Mouse (Mus musculus): Measurements from ENCODE around the gene Prpsap1. TPM values are rescaled to one million over a fixed set of nuclear protein-coding genes. Genes with fewer than 3 reads are reported as not detected.

Gene Prpsap1
- polyA plus RNA-seq, 1 experiment from 2014 or later, result 187 TPM

DNA sequence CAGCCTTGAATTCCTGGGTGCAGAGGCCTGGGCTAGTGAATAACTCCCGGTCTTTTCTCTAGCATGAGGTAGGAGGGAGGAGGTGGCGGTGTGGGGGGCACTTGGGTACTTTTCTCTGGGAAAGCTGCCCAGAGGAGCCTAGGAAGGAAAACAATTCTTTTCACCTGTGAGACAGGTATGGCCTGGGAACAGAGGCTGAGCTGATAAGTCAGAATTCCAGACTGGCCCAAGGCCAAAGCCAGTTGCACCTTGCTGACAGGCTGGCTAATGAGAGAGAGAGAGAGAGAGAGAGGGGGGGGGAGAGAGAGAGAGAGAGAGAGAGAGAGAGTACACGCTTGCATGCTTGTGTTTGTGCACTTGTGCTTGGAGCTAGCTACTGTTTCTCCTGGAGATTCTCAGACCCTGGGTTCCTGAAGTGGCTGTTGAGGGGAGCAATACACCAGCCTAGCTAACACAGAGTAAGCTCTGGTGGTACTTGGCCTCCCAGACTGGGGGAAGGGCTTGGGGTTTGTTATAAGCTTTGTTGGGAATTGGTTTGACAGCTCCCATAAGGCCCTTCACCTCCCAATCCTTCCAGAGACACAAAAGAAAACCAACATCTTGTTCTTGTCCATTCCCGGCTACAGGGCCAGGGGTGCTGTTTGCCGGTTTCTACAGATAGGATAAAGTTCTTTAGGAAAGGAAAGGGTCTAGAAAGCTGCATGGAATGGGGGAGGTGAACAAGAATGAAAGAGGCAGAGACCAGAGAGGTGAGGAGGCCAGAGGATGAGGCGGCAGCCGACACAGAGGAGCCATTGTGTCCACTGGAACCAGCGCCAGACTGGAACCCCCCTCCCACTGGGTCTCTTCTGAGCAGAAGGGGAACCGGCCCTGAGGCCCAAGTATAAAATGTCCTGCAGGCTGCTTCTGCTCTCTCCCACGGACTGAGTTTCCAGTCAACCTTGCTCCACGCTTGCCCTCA is 36.5 kb upstream of the Prpsap1 start, which contains the start of gene Sphk1:
Sphk1 (plus strand) TSS at position 739 of the 961 bp plus-strand sequence.
- Histone ChIP-seq H3K36me3 (no peaks in the 10 kb centered on the region), H3K9ac (replicated peaks) (peak within 1 kb of the TSS; percentile 44; the same call in 1 of the 2 replicates), H3K4me2 (replicated peaks) (peak within 1 kb of the TSS; percentile 79), H3K9me3 (no peaks in the 10 kb centered on the region), H3K4me1 (replicated peaks) (peaks cover 48% of the 10 kb centered on the region), H3K27me3 (peaks cover 62% of the 10 kb centered on the region), H3K4me3 (replicated peaks) (peak within 1 kb of the TSS; percentile 42), H3K27ac (0 out of 2 replicates have a peak within 1 kb of the TSS, but pooled peaks have one; percentile 30)
- 20% methylated on average over 11 of the region's 11 CpGs for WGBS
- peak; percentile 34; the same call in 1 of the 2 replicates for ATAC-seq

DNA sequence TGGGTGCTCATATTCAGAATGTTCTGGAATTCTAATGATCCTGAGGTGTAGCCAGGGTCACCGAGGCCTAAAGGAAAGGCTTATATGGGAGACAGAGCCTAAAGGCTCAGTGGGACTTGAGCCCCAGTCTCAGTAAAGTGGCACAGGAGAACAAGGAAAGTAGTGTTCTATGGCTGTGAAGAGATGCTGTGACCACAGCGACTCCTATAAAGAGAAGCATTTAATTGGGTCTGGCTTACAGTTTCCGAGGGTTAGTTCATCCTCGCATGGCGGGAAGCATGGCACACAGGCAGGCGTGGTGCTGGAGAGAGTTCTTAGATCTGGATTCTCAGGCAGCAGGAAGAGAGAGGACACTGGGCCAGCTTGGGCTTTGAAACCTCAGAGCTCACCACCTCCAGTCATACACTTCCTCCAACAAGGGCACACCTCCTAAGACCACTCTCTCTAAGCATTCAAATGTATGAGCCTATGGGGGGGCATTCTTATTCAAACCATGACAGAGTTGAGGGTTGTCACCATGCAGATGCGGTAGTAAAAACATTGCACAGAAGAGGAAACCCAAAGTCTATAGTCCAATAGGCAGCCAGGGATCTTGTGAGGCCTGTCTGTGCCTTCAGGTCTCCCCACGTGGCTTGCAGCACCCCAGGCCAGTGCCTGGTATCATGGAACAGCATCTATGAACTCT is 34.8 kb upstream of the Prpsap1 start:
- Histone ChIP-seq H3K4me1 (replicated peaks) (peaks cover 41% of the 10 kb centered on the region), H3K4me3 (replicated peaks) (no peak overlapping the region), H3K27me3 (peaks cover 45% of the 10 kb centered on the region), H3K4me2 (replicated peaks) (no peak overlapping the region), H3K9me3 (no peaks in the 10 kb centered on the region), H3K9ac (replicated peaks) (no peak overlapping the region), H3K36me3 (no peaks in the 10 kb centered on the region), H3K27ac (no peak overlapping the region)
- 78% methylated on average over 8 of the region's 8 CpGs for WGBS
- no peak for ATAC-seq

DNA sequence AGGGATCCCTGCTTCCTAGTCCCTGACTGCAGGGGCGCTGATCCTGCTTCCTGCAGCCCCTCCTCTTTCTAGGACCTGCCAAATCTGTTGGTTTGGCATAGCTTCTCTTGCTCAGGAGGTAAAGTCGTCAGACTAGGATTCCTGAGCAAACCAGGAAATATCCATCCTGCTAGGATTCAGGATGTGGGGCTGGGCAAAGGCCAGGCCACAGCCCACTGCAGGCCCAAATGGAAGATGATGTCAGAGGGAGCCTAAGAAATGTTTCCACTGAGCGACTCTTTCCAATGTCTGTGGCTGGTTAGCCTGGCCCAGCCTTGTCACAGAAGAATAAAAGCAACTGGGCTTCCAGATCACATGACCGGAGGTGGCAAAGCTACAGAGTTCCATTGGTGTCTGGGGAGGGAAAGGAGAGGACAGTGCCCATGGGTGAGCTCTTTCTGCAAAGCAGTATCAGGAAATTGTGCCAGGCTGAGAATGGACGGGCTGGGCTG is 29.7 kb upstream of the Prpsap1 start:
- H3K4me1 ChIP-seq (replicated peaks), result peaks cover 11% of the 10 kb centered on the region; the same call in 1 of the 2 replicates
- no peak overlapping the region for H3K27ac ChIP-seq
- no peaks in the 10 kb centered on the region for H3K27me3 ChIP-seq
- H3K9ac ChIP-seq (replicated peaks), result no peak overlapping the region
- H3K9me3 ChIP-seq, result no peaks in the 10 kb centered on the region
- ATAC-seq, result no peak
- no peak overlapping the region for H3K4me2 ChIP-seq (replicated peaks)
- no peak overlapping the region for H3K4me3 ChIP-seq (replicated peaks)
- 43% methylated on average over 5 of the region's 5 CpGs for WGBS
- no peaks in the 10 kb centered on the region for H3K36me3 ChIP-seq

DNA sequence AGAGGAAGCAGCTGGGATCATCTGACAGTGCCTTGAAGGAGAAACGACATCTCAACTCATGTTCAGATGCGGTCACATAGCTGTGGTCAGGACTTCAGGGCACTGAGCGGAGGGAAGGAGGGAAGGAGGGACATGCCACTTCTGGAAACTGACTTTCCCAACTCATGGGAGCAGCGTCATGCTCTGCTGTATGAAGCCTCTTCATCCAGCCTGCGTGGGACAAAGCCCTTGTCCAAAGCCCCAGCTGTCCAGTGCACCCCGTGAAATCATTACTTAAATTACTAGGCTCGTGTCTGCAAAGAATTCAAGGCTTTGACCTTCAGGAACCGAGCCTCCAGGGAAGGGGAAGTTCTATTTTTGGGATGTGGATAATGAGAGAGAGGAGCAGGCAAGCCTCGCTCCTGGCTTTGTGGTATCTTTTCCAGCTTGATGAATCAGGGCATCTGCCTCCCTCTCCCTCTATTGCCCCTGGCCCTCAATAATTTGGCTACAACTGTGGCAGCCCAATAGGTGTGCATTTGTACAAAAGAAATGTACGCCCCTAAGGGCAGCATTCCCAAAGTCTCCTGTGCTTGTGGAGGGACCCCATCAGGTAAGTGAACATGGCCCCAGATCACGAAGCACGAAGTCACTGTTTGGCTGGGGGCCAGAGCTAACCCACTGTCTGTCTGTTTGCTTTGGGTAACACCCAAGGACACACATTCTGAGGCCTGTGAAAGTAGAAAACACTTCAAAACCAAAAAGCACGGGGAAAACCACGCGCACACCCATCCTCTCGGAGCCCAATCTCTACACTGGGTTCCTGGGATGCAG is 29.1 kb upstream of the Prpsap1 start:
- no peak for ATAC-seq
- H3K27ac ChIP-seq, result 0 out of 2 replicates have a peak overlapping the region, but pooled peaks have one; percentile 16
- 60% methylated on average over 16 of the region's 16 CpGs for WGBS
- no peaks in the 10 kb centered on the region for H3K9me3 ChIP-seq
- H3K27me3 ChIP-seq, result no peaks in the 10 kb centered on the region
- no peak overlapping the region for H3K9ac ChIP-seq (replicated peaks)
- no peak overlapping the region for H3K4me2 ChIP-seq (replicated peaks)
- H3K4me1 ChIP-seq (replicated peaks), result peaks cover 11% of the 10 kb centered on the region; the same call in 1 of the 2 replicates
- H3K4me3 ChIP-seq (replicated peaks), result no peak overlapping the region
- no peaks in the 10 kb centered on the region for H3K36me3 ChIP-seq

DNA sequence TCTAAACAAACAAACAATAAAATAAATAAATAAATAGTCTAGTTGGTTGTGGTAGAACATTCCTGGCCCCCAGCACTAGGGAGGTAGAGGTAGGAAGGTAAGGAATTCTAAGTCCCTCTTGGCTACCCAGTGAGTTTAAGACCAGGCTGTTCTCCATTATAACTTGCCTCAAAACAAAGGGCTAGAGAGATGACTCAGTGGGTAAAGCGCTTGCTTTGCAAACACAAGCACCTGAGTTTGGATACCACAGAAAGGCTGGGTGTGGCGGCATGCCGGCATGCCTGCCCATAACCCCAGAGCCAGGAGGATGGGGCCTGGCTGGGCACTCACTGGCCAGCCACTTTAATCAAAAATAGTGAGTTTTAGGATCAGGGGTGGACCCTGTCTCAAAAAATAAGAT is 28.0 kb upstream of the Prpsap1 start:
- Histone ChIP-seq H3K4me3 (replicated peaks) (no peak overlapping the region), H3K27me3 (no peaks in the 10 kb centered on the region), H3K27ac (no peak overlapping the region), H3K9me3 (no peaks in the 10 kb centered on the region), H3K36me3 (no peaks in the 10 kb centered on the region), H3K4me2 (replicated peaks) (no peak overlapping the region), H3K9ac (replicated peaks) (no peak overlapping the region), H3K4me1 (replicated peaks) (peaks cover 11% of the 10 kb centered on the region; the same call in 1 of the 2 replicates)
- no peak for ATAC-seq
- WGBS, result 82% methylated on average over 3 of the region's 3 CpGs

DNA sequence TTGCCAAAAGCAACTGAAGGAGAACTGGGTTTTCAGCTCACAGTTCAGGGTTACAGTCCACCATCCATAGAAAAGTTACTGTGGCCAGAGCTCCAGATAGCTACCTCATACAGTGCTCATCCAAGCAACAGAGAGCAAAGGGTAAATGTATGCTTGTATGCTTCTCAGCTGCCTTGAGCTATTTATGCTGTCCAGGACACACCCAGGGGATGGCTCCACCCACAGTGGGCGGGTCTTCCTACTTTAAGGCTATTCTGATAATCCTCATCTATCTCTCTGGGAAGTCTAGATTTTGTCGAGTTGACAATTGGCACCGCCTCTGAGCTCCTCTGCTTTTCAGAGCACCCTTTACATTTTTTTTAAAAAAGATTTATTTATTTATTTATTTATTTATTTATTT is 27.1 kb upstream of the Prpsap1 start:
- Histone ChIP-seq H3K27ac (no peak overlapping the region), H3K4me2 (replicated peaks) (no peak overlapping the region), H3K9ac (replicated peaks) (no peak overlapping the region), H3K9me3 (no peaks in the 10 kb centered on the region), H3K36me3 (no peaks in the 10 kb centered on the region), H3K4me1 (replicated peaks) (peaks cover 11% of the 10 kb centered on the region; the same call in 1 of the 2 replicates), H3K27me3 (no peaks in the 10 kb centered on the region), H3K4me3 (replicated peaks) (no peak overlapping the region)
- 64% methylated on average over 3 of the region's 3 CpGs for WGBS
- ATAC-seq, result no peak

DNA sequence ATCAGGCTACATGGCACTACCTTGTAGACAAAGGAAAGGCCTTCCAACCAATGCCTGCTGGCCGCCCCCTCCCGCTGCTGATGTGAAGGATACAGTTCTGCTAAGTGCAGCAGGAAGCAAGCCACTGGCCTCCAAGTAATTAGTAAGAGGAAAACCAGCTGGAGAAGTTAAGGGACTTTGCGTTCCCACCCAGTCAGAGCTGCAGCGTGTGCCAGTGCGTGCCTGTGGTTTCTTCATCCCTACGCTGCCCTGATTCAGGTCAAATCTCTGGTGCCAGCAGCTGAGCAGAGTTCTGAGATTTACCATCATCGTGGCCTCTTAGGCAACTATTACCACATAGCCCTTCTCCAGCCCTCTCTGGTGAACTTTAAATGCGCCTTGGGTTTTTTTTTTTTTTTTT is 24.5 kb upstream of the Prpsap1 start:
- H3K9ac ChIP-seq (replicated peaks), result no peak overlapping the region
- H3K36me3 ChIP-seq, result no peaks in the 10 kb centered on the region
- 85% methylated on average over 8 of the region's 8 CpGs for WGBS
- H3K4me2 ChIP-seq (replicated peaks), result no peak overlapping the region
- H3K27me3 ChIP-seq, result peaks cover 6% of the 10 kb centered on the region; the same call in 1 of the 2 replicates
- H3K4me1 ChIP-seq (replicated peaks), result peaks cover 15% of the 10 kb centered on the region
- no peak for ATAC-seq
- no peak overlapping the region for H3K27ac ChIP-seq
- no peak overlapping the region for H3K4me3 ChIP-seq (replicated peaks)
- no peaks in the 10 kb centered on the region for H3K9me3 ChIP-seq

DNA sequence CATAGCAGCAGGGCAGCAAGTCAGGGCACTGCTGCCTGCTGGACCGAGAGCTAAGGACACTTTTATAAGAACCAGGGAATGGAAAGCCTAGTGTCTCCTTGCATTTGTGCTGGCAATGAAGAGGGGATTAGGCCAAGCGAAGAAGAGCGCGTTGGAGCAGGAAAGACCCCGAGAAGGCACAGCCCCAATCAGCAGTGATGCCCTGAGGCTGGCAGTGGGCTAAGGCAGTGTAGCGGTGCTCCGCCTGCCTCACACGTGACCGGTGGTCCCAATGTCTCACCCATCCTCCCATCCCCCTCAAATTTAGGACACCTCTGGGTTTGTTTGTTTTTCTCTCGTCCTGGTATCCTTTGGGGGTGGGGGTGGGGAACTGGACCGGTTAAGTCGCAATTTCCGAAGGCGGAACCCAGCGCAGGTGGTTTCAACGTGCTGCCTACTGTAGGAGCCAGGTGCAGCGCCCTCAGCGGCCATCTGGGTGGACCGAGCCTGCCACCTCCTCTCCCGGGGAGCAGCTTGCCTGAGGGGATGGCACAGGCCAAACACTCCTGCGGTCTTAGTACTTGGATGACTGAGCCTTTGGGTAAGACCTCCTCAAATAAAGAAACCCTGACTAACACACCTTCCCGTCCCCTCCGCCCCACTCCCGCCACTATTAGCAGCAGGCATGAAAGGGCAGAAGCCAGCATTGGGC is 21.5 kb upstream of the Prpsap1 start:
- Histone ChIP-seq H3K27ac (no peak overlapping the region), H3K4me3 (replicated peaks) (0 out of 2 replicates have a peak overlapping the region, but pooled peaks have one; percentile 13), H3K4me1 (replicated peaks) (peaks cover 6% of the 10 kb centered on the region), H3K36me3 (no peaks in the 10 kb centered on the region), H3K4me2 (replicated peaks) (peak overlapping the region; percentile 45), H3K27me3 (peaks cover 6% of the 10 kb centered on the region; the same call in 1 of the 2 replicates), H3K9ac (replicated peaks) (no peak overlapping the region; the same call in 1 of the 2 replicates), H3K9me3 (no peaks in the 10 kb centered on the region)
- ATAC-seq, result 0 out of 2 replicates have a peak, but pooled peaks have one; percentile 55
- WGBS, result 15% methylated on average over 24 of the region's 24 CpGs

DNA sequence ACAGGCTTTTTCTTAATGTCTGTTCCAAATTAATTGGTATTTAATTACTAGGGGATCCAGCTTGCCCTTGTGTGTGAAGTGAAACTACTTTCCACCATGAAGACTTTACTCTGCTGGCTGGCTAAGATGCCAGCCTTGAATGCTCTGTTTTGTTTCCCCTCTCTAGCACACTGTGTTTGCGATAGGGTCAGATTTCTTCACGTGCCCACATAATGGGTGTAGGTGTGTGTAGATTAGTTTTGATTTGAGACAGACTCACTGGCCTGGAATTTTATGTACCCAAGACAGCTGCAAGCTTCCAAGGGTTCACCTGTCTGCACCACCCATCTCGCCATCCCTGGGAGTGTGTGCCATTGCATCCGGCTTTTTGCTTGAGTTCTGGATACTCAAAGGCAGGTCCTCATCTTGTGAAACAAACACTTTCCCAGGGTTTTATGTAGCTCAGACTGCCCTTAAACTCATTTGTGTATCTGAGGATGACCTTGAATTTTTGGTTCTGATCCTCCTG is 19.6 kb upstream of the Prpsap1 start:
- no peaks in the 10 kb centered on the region for H3K36me3 ChIP-seq
- peaks cover 6% of the 10 kb centered on the region for H3K4me1 ChIP-seq (replicated peaks)
- ATAC-seq, result no peak
- H3K27ac ChIP-seq, result no peak overlapping the region
- no peak overlapping the region for H3K4me2 ChIP-seq (replicated peaks)
- no peaks in the 10 kb centered on the region for H3K9me3 ChIP-seq
- H3K4me3 ChIP-seq (replicated peaks), result no peak overlapping the region
- H3K9ac ChIP-seq (replicated peaks), result no peak overlapping the region
- 86% methylated on average over 4 of the region's 4 CpGs for WGBS
- H3K27me3 ChIP-seq, result peaks cover 6% of the 10 kb centered on the region; the same call in 1 of the 2 replicates

DNA sequence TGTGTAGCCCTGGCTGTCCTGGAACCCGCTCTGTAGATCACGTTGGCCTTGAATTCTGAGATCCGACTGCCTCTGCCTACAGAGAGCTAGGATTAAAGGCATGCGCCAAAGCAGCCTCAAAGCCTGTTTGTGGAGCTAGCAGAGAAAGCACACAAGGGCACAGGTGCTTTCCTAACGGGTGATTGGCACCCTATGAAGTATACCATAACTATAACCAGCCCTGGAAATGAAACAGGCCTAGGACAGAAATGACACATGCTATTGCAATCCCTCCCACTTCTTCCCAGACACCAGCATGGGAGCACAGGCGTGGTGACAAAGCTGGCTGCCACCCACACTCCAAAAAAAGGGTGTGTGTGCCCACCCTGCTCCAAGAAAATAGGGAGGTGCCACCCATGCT is 19.0 kb upstream of the Prpsap1 start:
- ATAC-seq, result no peak
- Histone ChIP-seq H3K27ac (no peak overlapping the region), H3K36me3 (no peaks in the 10 kb centered on the region), H3K4me3 (replicated peaks) (no peak overlapping the region), H3K4me2 (replicated peaks) (no peak overlapping the region), H3K9me3 (no peaks in the 10 kb centered on the region), H3K27me3 (peaks cover 6% of the 10 kb centered on the region; the same call in 1 of the 2 replicates), H3K9ac (replicated peaks) (no peak overlapping the region), H3K4me1 (replicated peaks) (peaks cover 6% of the 10 kb centered on the region)
- 88% methylated on average over 6 of the region's 6 CpGs for WGBS

Measured in midbrain, embryonic 13.5 days (tissue).